Mouse (Mus musculus) MEL-GATA-1-ER (cell line): ENCODE measurements around the gene Prmt1.
A peak's percentile ranks its signal among the peaks of the same experiment; 100 is the strongest.

Source experiments
- DNase-seq: peaks from one replicate; pipeline ENCODE4 v3.0.0-alpha.2; 2012; ENCODE audit warnings: low read depth; ENCODE audit errors: extremely low read depth

Prmt1 gene

GRCm38 (mm10) chr7:44952611-44953306 is 33.6 kb downstream of the Prmt1 start:
- peak; percentile 94 for DNase-seq

- peak; percentile 72 for DNase-seq
These were observed 34.4 kb downstream of the Prmt1 start for GRCm38 (mm10) chr7:44951960-44952359.

- no peak for DNase-seq
These were observed 36.4 kb downstream of the Prmt1 start for GRCm38 (mm10) chr7:44949922-44950321.

- no peak for DNase-seq
These were observed 43.5 kb downstream of the Prmt1 start, which contains the start of gene Tsks for GRCm38 (mm10) chr7:44942904-44943303. Gene Tsks, plus strand, starts transcription at chr7:44943204.

GRCm38 (mm10) chr7:44938680-44939079 is 47.7 kb downstream of the Prmt1 start:
- DNase-seq = no peak

GRCm38 (mm10) chr7:44929204-44930151 is 56.9 kb downstream of the Prmt1 start, which contains the start of gene Ap2a1:
Gene Ap2a1, minus strand, starts transcription at chr7:44929496.
- peak; percentile 99 for DNase-seq

- DNase-seq = peak; percentile 34
These were observed 57.8 kb downstream of the Prmt1 start for GRCm38 (mm10) chr7:44928570-44928969.
